Comparison of ENCODE assay signal across 10 mouse cellular contexts in the genomic region with DNA sequence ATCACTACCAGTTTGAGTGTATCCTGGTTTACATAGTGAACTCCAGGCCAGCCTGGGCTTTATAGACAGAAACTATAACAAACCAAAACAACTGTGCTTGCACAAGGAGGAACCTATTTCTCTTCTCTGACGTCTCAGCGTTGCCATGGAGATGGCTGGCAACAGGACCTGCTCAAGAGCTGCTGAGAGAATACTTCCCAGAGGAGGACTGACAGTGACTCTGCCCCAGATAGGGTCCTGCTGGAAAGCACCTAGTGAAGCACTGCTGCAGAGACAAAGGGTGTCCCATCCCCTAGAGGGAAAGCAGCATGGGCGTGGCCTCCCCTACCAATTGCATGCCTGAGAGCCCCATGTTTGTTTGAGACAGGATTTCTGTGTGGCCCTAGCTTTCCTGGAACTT. TPM values are rescaled to one million over a fixed set of nuclear protein-coding genes. Genes with fewer than 3 reads are reported as not detected.
A peak's percentile ranks its signal among the peaks of the same experiment; 100 is the strongest.
DNase-seq lines count a peak whose midpoint lies in the region; ATAC-seq lines count a peak whose summit lies in the region.
"Had no signal": no experiment of that assay in that cellular context is flagged by ENCODE, and none has a peak within 500 bp of the region (broad histone marks: within the 10 kb centered on the region; RNA-seq: fewer than 3 reads in every experiment).

No protein-coding gene starts in this region.

- H3K9ac ChIP-seq in hindbrain, embryonic 14.5 days = no peak overlapping the region
- no peak overlapping the region for H3K9ac ChIP-seq in neural tube, embryonic 15.5 days (replicated peaks)
- H3K9ac ChIP-seq: embryonic facial prominence, embryonic 12.5 days; limb, embryonic 13.5 days had no signal

- H3K36me3 ChIP-seq in hindbrain, embryonic 14.5 days (replicated peaks; ENCODE audit: control insufficient read depth, insufficient read depth) = no peaks in the 10 kb centered on the region
- H3K36me3 ChIP-seq in neural tube, embryonic 15.5 days = no peaks in the 10 kb centered on the region
- H3K36me3 ChIP-seq: embryonic facial prominence, embryonic 12.5 days; limb, embryonic 13.5 days had no signal

- 0 out of 2 replicates have a peak, but pooled peaks have one; percentile 51 for ATAC-seq in hindbrain, embryonic 14.5 days (ENCODE audit: low FRiP score)
- peak; percentile 81 for ATAC-seq in megakaryocyte, adult 5-6 weeks (ENCODE audit: poor library complexity, severe bottlenecking)
- no peak for ATAC-seq in neural tube, embryonic 15.5 days (ENCODE audit: low FRiP score)

- 49% methylated on average over 3 of the region's 3 CpGs for WGBS in hindbrain, embryonic 14.5 days
- WGBS in neural tube, embryonic 15.5 days = 41% methylated on average over 3 of the region's 3 CpGs

- no peak overlapping the region for H3K27ac ChIP-seq in hindbrain, embryonic 14.5 days
- no peak overlapping the region for H3K27ac ChIP-seq in neural tube, embryonic 15.5 days (replicated peaks)
- H3K27ac ChIP-seq: embryonic facial prominence, embryonic 12.5 days; limb, embryonic 13.5 days had no signal

- peaks cover 7% of the 10 kb centered on the region; the same call in 1 of the 2 replicates for H3K4me1 ChIP-seq in hindbrain, embryonic 14.5 days (replicated peaks; ENCODE audit: control insufficient read depth, insufficient read depth, low read length)
- H3K4me1 ChIP-seq in neural tube, embryonic 15.5 days = peaks cover 15% of the 10 kb centered on the region; the same call in 1 of the 2 replicates

- H3K27me3 ChIP-seq in hindbrain, embryonic 14.5 days (ENCODE audit: control insufficient read depth, insufficient read depth, low read length) = no peaks in the 10 kb centered on the region
- H3K27me3 ChIP-seq in neural tube, embryonic 15.5 days (replicated peaks) = no peaks in the 10 kb centered on the region
- H3K27me3 ChIP-seq: embryonic facial prominence, embryonic 12.5 days had no signal

- H3K4me3 ChIP-seq in hindbrain, embryonic 14.5 days (replicated peaks; ENCODE audit: low read length) = no peak overlapping the region
- no peak overlapping the region for H3K4me3 ChIP-seq in neural tube, embryonic 15.5 days (replicated peaks)
- H3K4me3 ChIP-seq: embryonic facial prominence, embryonic 12.5 days; limb, embryonic 13.5 days had no signal

- no peak overlapping the region for H3K4me2 ChIP-seq in hindbrain, embryonic 14.5 days (replicated peaks)
- no peak overlapping the region for H3K4me2 ChIP-seq in neural tube, embryonic 15.5 days
- H3K4me2 ChIP-seq: embryonic facial prominence, embryonic 12.5 days; limb, embryonic 13.5 days had no signal

- peak; percentile 42 to 55 for DNase-seq in kidney, postnatal 36 days
- DNase-seq in kidney, adult 8-10 months = no peak
- peak; percentile 51 for DNase-seq in ES-CJ7 (ENCODE audit: low read depth, low spot score)
- peak; percentile 85 for DNase-seq in adrenal gland, postnatal 10 days
- DNase-seq in hindbrain, embryonic 14.5 days (ENCODE audit: low spot score) = peak; percentile 57
- DNase-seq in ovary, postnatal 10 days (ENCODE audit: low spot score) = no peak

- H3K9me3 ChIP-seq in hindbrain, embryonic 14.5 days (ENCODE audit: control insufficient read depth, low read length) = no peaks in the 10 kb centered on the region
- H3K9me3 ChIP-seq in neural tube, embryonic 15.5 days (replicated peaks) = no peaks in the 10 kb centered on the region
- H3K9me3 ChIP-seq: embryonic facial prominence, embryonic 12.5 days; limb, embryonic 13.5 days had no signal

RNA-seq across cellular contexts. Expression of a gene that starts 6.6 kb away (rescaled TPM):
- total RNA-seq in adrenal gland, postnatal 10 days (2021) = 1 to 10 TPM; 4.8 to 8.8 TPM
- polyA plus RNA-seq in hindbrain, embryonic 14.5 days (2014; fragmentation: Nextera tagmentation; extraction: Ambion mirVana) = 5.3 and 6.0 TPM in 2 replicates
- total RNA-seq in megakaryocyte, adult 5-6 weeks (2015) = 3.9 and 4.7 TPM in 2 replicates
- 1.3 and 2.0 TPM in 2 replicates for total RNA-seq in megakaryocyte, adult 5-6 weeks (2017)
- polyA plus RNA-seq in neural tube, embryonic 15.5 days (2015; fragmentation: Nextera tagmentation; extraction: Ambion mirVana) = 5.9 and 6.4 TPM in 2 replicates

RNA-seq across cellular contexts. Expression of a gene that starts 9.2 kb away (rescaled TPM):
- 1 to 10 TPM; 4.2 to 6.6 TPM for total RNA-seq in adrenal gland, postnatal 10 days (2021)
- 0.43 and 0.68 TPM in 2 replicates for polyA plus RNA-seq in hindbrain, embryonic 14.5 days (2014; fragmentation: Nextera tagmentation; extraction: Ambion mirVana)
- total RNA-seq in megakaryocyte, adult 5-6 weeks (2015) = 52.8 and 59.9 TPM in 2 replicates
- 21.5 and 33.5 TPM in 2 replicates for total RNA-seq in megakaryocyte, adult 5-6 weeks (2017)
- 0.74 and 20.7 TPM in 2 replicates for polyA plus RNA-seq in neural tube, embryonic 15.5 days (2015; fragmentation: Nextera tagmentation; extraction: Ambion mirVana)

RNA-seq across cellular contexts. Expression of a gene that starts 10.0 kb away (rescaled TPM):
- 100 to 1,000 TPM; 411 to 414 TPM for total RNA-seq in adrenal gland, postnatal 10 days (2021)
- polyA plus RNA-seq in hindbrain, embryonic 14.5 days (2014; fragmentation: Nextera tagmentation; extraction: Ambion mirVana) = 581 and 604 TPM in 2 replicates
- 496 and 536 TPM in 2 replicates for total RNA-seq in megakaryocyte, adult 5-6 weeks (2015)
- 639 and 705 TPM in 2 replicates for total RNA-seq in megakaryocyte, adult 5-6 weeks (2017)
- 589 and 681 TPM in 2 replicates for polyA plus RNA-seq in neural tube, embryonic 15.5 days (2015; fragmentation: Nextera tagmentation; extraction: Ambion mirVana)

RNA-seq across cellular contexts. Expression of a gene that starts 18.7 kb away (rescaled TPM):
- total RNA-seq in adrenal gland, postnatal 10 days (2021) = 10 to 100 TPM; 26.5 to 38.2 TPM
- polyA plus RNA-seq in hindbrain, embryonic 14.5 days (2014; fragmentation: Nextera tagmentation; extraction: Ambion mirVana) = 35.8 and 39.7 TPM in 2 replicates
- total RNA-seq in megakaryocyte, adult 5-6 weeks (2015) = 21.0 and 26.7 TPM in 2 replicates
- 21.0 and 25.0 TPM in 2 replicates for total RNA-seq in megakaryocyte, adult 5-6 weeks (2017)
- polyA plus RNA-seq in neural tube, embryonic 15.5 days (2015; fragmentation: Nextera tagmentation; extraction: Ambion mirVana) = 54.4 and 56.3 TPM in 2 replicates

RNA-seq across cellular contexts. Expression of a gene that starts 19.6 kb away (rescaled TPM):
- 10 to 100 TPM in 1 of 2 experiments, 1 to 10 TPM in 1; 7.4 to 10.8 TPM for total RNA-seq in adrenal gland, postnatal 10 days (2021)
- 19.4 and 22.5 TPM in 2 replicates for polyA plus RNA-seq in hindbrain, embryonic 14.5 days (2014; fragmentation: Nextera tagmentation; extraction: Ambion mirVana)
- total RNA-seq in megakaryocyte, adult 5-6 weeks (2015) = 32.8 and 36.7 TPM in 2 replicates
- 21.4 and 22.8 TPM in 2 replicates for total RNA-seq in megakaryocyte, adult 5-6 weeks (2017)
- polyA plus RNA-seq in neural tube, embryonic 15.5 days (2015; fragmentation: Nextera tagmentation; extraction: Ambion mirVana) = 24.3 and 27.2 TPM in 2 replicates

Comparison
In these comparisons a context has a peak if more than half of its experiments do, and no peak if none do; other contexts are left out.
1. DNase-seq: peak in kidney, postnatal 36 days (2 of 2), ES-CJ7 (single experiment), adrenal gland, postnatal 10 days (single experiment) and hindbrain, embryonic 14.5 days (single experiment); none in kidney, adult 8-10 months (0 of 2) and ovary, postnatal 10 days (single experiment).